Mouse (Mus musculus) embryonic facial prominence, embryonic 11.5 days (tissue): Measurements from ENCODE around the gene Csrnp3. TPM values are rescaled to one million over a fixed set of nuclear protein-coding genes. Genes with fewer than 3 reads are reported as not detected.

Source experiments
- ATAC-seq: fragments of 200-750 bp; cut with Nextera tagmentation; replicated peaks from 2 replicates; pipeline ENCODE4 v1.8.0; 2017; ENCODE audit warnings: low read depth; ENCODE audit not compliant: insufficient number of reproducible peaks, low FRiP score, low TSS enrichment
- DNase-seq: peaks from one replicate; pipeline ENCODE4 v3.0.0-alpha.2; 2015; ENCODE audit warnings: low spot score
- H3K27ac ChIP-seq: fragments of 300-500 bp; sonication (generic); replicated peaks from 2 replicates; pipeline ENCODE4 v1.5.1; 2014; ENCODE audit warnings: mild to moderate bottlenecking, low read depth, low read length, control low read depth
- H3K27me3 ChIP-seq: fragments of 300-500 bp; sonication (generic); 2 replicates; pipeline ENCODE4 v1.6.1; 2014; ENCODE audit warnings: mild to moderate bottlenecking, low read length, moderate library complexity, mixed read lengths; ENCODE audit not compliant: control insufficient read depth, insufficient read depth
- H3K36me3 ChIP-seq: fragments of 300-500 bp; sonication (generic); replicated peaks from 2 replicates; pipeline ENCODE4 v1.6.1; 2014; ENCODE audit warnings: low read depth, mild to moderate bottlenecking, low read length, moderate library complexity, mixed read lengths; ENCODE audit not compliant: control insufficient read depth, insufficient read depth
- H3K4me1 ChIP-seq: fragments of 300-500 bp; sonication (generic); 2 replicates; pipeline ENCODE4 v1.6.1; 2014; ENCODE audit warnings: low read length, mixed read lengths; ENCODE audit not compliant: control insufficient read depth, insufficient read depth
- H3K4me2 ChIP-seq: fragments of 300-500 bp; sonication (generic); 2 replicates; pipeline ENCODE4 v1.6.1; 2014; ENCODE audit warnings: low read depth, mild to moderate bottlenecking, control low read depth, low read length, moderate library complexity
- H3K4me3 ChIP-seq: fragments of 300-500 bp; sonication (generic); 2 replicates; pipeline ENCODE4 v1.5.1; 2014; ENCODE audit warnings: low read depth, low read length, control low read depth
- H3K9ac ChIP-seq: fragments of 300-500 bp; sonication (generic); replicated peaks from 2 replicates; pipeline ENCODE4 v1.6.1; 2014; ENCODE audit warnings: mild to moderate bottlenecking, control low read depth, low read length
- H3K9me3 ChIP-seq: fragments of 300-500 bp; sonication (generic); replicated peaks from 2 replicates; pipeline ENCODE4 v1.6.1; 2016; ENCODE audit warnings: mild to moderate bottlenecking, low read length, inconsistent platforms, mixed read lengths; ENCODE audit not compliant: control insufficient read depth
- WGBS: fragments of 180-500 bp; shearing (Covaris S2); extraction: QIAGEN DNeasy Blood & Tissue Kit; methylation state at CpG from one replicate; pipeline ENCODE4 v1.1.7; 2014; 5-methylcytosine and 5-hydroxymethylcytosine counted together
- polyA plus RNA-seq: library from polyadenylated mRNA; unstranded; fragments of >200 nt; fragmentation: Nextera tagmentation; extraction: Ambion mirVana; gene quantifications from 2 replicates; pipeline ENCODE4 v1.2.1, GENCODE M21; 2014

Csrnp3 gene
- polyA plus RNA-seq, 1 experiment from 2014 or later, result 5.5 TPM

GRCm38 (mm10) chr2:66019235-66019634 is 173.7 kb downstream of the Csrnp3 start:
- H3K27ac ChIP-seq, result no peak overlapping the region
- DNase-seq (no peak), ATAC-seq (no peak)
- H3K9ac ChIP-seq, result no peak overlapping the region
- H3K4me3 ChIP-seq, result no peak overlapping the region
- H3K36me3 ChIP-seq, result no peaks in the 10 kb centered on the region
- H3K4me2 ChIP-seq, result no peak overlapping the region
- 96% methylated on average over 19 of the region's 19 CpGs for WGBS
- H3K9me3 ChIP-seq, result no peaks in the 10 kb centered on the region
- no peaks in the 10 kb centered on the region for H3K27me3 ChIP-seq
- no peaks in the 10 kb centered on the region for H3K4me1 ChIP-seq

- no peak overlapping the region for H3K27ac ChIP-seq
- no peak overlapping the region for H3K4me3 ChIP-seq
- no peaks in the 10 kb centered on the region for H3K36me3 ChIP-seq
- H3K9me3 ChIP-seq, result no peaks in the 10 kb centered on the region
- DNase-seq, result no peak
- WGBS, result 93% methylated on average over 9 of the region's 9 CpGs
- no peak overlapping the region for H3K4me2 ChIP-seq
- H3K4me1 ChIP-seq, result no peaks in the 10 kb centered on the region
- no peak for ATAC-seq
- no peaks in the 10 kb centered on the region for H3K27me3 ChIP-seq
- H3K9ac ChIP-seq, result no peak overlapping the region
Measured at GRCm38 (mm10) chr2:66023419-66023818, 177.9 kb downstream of the Csrnp3 start.

- no peaks in the 10 kb centered on the region for H3K36me3 ChIP-seq
- ATAC-seq, result no peak
- WGBS, result 40% methylated on average over 6 of the region's 6 CpGs
Measured at GRCm38 (mm10) chr2:66024837-66025236, 179.3 kb downstream of the Csrnp3 start.

GRCm38 (mm10) chr2:66028812-66029211 is 183.2 kb downstream of the Csrnp3 start:
- ATAC-seq (peak; percentile 89), DNase-seq (peak; percentile 31)
- Histone ChIP-seq H3K4me2 (no peak overlapping the region), H3K27me3 (no peaks in the 10 kb centered on the region), H3K9me3 (no peaks in the 10 kb centered on the region), H3K36me3 (no peaks in the 10 kb centered on the region), H3K4me1 (no peaks in the 10 kb centered on the region), H3K27ac (no peak overlapping the region), H3K9ac (no peak overlapping the region), H3K4me3 (no peak overlapping the region)
- WGBS, result 17% methylated on average over 5 of the region's 5 CpGs

More at GRCm38 (mm10) chr2:66024837-66025236, 179.3 kb downstream of the Csrnp3 start:
- H3K4me1 ChIP-seq, result no peaks in the 10 kb centered on the region
- no peak overlapping the region for H3K9ac ChIP-seq
- H3K4me3 ChIP-seq, result no peak overlapping the region
- no peak overlapping the region for H3K27ac ChIP-seq
- H3K4me2 ChIP-seq, result no peak overlapping the region
- H3K9me3 ChIP-seq, result no peaks in the 10 kb centered on the region
- DNase-seq, result no peak
- H3K27me3 ChIP-seq, result no peaks in the 10 kb centered on the region

- no peaks in the 10 kb centered on the region for H3K4me1 ChIP-seq
- H3K9ac ChIP-seq, result no peak overlapping the region
- H3K9me3 ChIP-seq, result no peaks in the 10 kb centered on the region
- no peak overlapping the region for H3K4me3 ChIP-seq
- no peak overlapping the region for H3K4me2 ChIP-seq
- no peaks in the 10 kb centered on the region for H3K36me3 ChIP-seq
- 75% methylated on average over 9 of the region's 9 CpGs for WGBS
- no peak overlapping the region for H3K27ac ChIP-seq
- ATAC-seq (no peak), DNase-seq (no peak)
- no peaks in the 10 kb centered on the region for H3K27me3 ChIP-seq
Measured at GRCm38 (mm10) chr2:66034907-66035679, 189.5 kb downstream of the Csrnp3 start.

- no peak overlapping the region for H3K27ac ChIP-seq
- H3K27me3 ChIP-seq, result no peaks in the 10 kb centered on the region
- no peaks in the 10 kb centered on the region for H3K36me3 ChIP-seq
- no peak overlapping the region for H3K9ac ChIP-seq
- no peaks in the 10 kb centered on the region for H3K9me3 ChIP-seq
- ATAC-seq (no peak), DNase-seq (no peak)
- H3K4me3 ChIP-seq, result no peak overlapping the region
- no peak overlapping the region for H3K4me2 ChIP-seq
- H3K4me1 ChIP-seq, result no peaks in the 10 kb centered on the region
Measured at GRCm38 (mm10) chr2:66040611-66041010, 195.0 kb downstream of the Csrnp3 start.

GRCm38 (mm10) chr2:66041203-66041916 is 195.8 kb downstream of the Csrnp3 start:
- Histone ChIP-seq H3K4me2 (no peak overlapping the region), H3K9me3 (no peaks in the 10 kb centered on the region), H3K36me3 (no peaks in the 10 kb centered on the region), H3K27me3 (no peaks in the 10 kb centered on the region), H3K4me3 (no peak overlapping the region), H3K27ac (no peak overlapping the region), H3K9ac (no peak overlapping the region), H3K4me1 (no peaks in the 10 kb centered on the region)
- WGBS, result 84% methylated on average over 21 of the region's 21 CpGs
- ATAC-seq (peak; percentile 19; the same call in 1 of the 2 replicates), DNase-seq (no peak)

GRCm38 (mm10) chr2:66041917-66042419 is 196.4 kb downstream of the Csrnp3 start:
- 60% methylated on average over 9 of the region's 9 CpGs for WGBS
- H3K27me3 ChIP-seq, result no peaks in the 10 kb centered on the region

More at GRCm38 (mm10) chr2:66041917-66042419, 196.4 kb downstream of the Csrnp3 start:
- DNase-seq (peak; percentile 68), ATAC-seq (peak; percentile 82)
- Histone ChIP-seq H3K9ac (no peak overlapping the region), H3K36me3 (no peaks in the 10 kb centered on the region), H3K27ac (no peak overlapping the region), H3K4me2 (no peak overlapping the region), H3K4me3 (no peak overlapping the region), H3K4me1 (no peaks in the 10 kb centered on the region), H3K9me3 (no peaks in the 10 kb centered on the region)
